Mouse (Mus musculus) CD8-positive naive resting alpha-beta T cell, adult 2 months (primary cell): ENCODE measurements around the gene Timm22.

Source experiments
- DNase-seq, 2 experiments: peaks; one replicate each; pipeline ENCODE4 v3.0.0; 2022; ENCODE audit warnings: low read depth in 2 of 2, low spot score in 2 of 2

Timm22 gene

DNA sequence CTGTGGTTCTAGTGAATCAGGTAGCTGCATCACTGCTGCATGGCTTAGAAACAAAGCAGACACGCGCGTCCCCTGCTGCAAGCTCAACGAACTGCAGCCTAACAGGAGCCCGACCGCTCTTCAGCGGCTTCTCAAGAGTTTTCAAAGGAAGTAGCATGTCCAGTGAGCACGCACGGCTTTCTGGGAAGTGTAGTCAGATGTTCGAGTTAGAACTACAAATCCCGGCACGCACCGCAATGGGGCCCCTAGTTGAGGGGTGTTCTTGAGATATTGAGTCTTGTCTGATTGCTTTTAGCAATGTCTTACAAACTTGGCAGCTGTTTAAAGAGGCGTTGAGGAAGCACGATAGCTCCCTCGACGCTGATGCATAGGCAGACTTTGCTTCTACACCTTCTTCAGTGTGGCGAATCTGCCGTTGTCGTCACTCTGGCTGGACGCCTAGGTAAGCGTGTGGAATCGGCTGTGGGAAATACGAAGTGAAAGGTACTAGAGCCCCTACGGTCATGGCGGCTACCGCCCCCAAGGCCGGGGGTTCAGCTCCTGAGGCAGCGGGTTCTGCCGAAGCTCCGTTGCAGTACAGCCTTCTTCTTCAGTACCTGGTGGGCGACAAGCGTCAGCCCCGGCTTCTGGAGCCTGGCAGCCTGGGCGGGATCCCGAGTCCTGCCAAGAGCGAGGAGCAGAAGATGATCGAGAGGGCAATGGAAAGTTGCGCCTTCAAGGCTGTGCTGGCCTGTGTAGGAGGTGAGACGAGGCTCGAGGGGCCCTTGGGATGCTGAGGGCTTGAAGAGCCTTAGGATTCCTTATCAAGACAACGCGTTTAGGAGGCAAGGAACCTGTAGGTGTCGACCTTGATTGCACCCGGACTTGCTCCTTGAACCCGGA, at the start of gene Timm22:
Timm22 (plus strand) TSS at position 251 of the 882 bp plus-strand sequence.
- DNase-seq: peak; percentile 97 to 99

DNA sequence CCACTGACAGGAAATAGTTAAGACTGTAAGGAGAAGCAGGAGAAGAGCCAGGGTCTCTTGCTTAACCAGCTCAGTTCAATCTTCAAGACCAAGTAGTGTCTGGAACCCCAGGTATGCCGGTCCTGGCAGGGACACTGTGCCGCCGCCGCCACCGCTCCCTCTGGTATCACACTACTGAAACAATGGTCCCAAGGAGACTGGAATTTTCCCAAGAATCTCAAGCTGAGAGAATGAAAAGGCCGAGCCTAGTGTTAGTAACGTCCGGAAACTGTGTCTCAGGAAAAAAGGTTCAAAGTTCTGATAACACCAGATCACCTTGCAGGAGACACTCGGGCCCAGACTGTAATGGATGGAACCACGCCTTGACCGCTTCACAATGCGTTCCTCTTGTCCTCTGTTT, 49.3 kb upstream of the Timm22 start:
- no peak for DNase-seq

DNA sequence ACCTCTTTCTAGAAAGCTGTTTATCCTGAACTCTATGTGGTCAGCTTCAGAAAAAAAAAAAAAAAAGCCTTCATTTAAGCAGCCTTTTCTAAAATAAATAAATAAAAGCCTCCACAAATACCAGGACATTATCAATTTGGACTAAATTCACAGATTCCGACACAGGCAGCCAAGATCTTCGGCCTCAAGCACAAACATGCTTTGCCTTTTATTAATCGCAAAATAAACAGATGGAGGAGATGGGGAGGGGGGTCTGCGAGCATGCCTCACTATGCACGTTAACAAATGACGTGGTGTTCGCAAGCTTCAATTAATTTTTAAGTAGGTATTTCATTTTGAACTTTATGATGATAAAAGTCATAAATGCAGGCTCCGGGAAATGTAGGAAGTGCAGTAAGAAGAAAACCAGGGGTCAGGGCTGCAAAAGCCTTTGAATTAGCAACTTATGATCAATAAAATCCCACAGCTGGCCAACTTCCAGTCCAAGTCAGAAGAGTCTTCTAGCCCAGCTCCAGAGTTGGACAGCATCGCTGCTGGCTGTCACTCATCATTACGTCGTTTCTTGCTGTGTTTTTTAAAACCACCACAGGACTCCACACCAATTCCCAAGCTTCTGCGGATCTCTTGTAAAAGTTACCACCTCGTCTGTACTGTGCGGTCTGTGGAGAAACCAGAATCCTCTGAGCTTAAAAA, 48.0 kb upstream of the Timm22 start:
- no peak for DNase-seq

DNA sequence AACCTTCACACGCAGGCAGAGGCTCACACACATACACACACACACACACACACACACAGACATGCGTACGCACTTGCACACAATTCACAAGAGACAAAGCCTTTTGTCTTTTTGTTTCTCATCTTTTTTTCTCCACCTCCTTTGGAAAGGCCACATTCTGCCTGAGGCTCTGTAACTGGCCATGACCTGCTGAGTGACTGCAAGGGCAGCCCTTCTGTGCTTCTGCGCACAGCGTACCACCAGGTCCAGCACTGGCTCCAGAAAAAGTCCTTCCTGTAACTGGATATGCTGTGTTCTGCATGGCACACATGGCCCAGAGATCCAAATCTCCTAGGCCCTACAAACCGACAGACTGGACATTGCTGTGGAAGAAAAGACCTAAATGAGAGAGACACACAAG, 46.5 kb upstream of the Timm22 start:
- DNase-seq: no peak

DNA sequence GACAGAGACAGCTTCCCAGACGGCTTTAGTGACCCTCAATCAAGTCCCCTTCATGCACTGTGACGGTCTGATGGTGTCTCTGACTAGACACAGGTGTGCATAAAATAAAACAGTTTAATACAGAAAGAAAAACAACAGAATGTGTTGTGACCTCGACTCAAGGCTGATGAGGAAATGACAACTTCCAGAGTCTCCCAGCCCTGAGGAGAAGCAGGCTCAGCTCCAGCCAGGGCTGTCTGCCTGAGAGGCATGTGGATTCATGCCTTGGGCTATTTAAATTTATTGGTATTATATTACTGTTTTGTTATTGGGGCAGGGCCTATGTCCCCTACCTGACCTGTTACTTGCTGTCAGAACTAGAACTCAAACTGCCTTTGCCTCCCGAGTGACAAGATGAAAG, 45.3 kb upstream of the Timm22 start:
- DNase-seq: no peak

DNA sequence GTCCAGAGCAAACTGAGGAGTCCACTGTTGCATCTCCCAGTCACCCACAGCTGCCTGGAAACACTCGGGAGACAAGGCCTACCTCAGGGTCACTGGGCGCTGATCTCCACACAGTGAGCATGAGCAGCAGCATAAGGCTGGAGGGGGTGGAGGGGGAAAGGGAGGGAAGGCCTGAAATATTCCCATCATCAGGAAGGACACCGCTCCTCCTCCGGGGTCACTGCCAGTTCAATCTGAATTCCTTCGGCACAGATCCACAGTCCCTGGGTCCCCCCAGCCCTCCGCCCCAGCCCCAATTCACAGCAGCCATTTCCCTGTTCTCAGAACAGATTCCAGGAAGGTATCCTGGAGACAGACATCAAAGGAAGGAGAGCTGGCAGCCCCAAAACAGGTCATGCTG, 43.6 kb upstream of the Timm22 start:
- DNase-seq: no peak

DNA sequence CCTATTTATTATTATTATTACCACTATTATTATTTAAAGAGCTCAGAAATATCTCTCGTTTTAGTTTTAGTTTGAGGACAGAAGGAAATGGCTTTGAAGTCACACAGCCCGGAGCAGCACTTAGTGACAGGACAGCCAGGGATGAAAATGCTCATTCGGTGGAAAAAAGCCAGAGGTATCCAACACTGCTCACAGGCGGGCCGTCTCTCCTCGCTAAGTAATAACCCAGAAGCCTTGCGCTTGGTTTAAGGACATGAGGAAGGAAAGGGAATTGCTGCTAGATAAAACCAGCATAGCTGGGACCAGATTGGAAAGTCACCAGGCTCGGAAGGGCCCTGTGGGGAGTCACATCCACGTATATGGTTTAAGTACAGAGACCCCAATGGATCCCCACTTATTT, 43.1 kb upstream of the Timm22 start:
- DNase-seq: no peak

DNA sequence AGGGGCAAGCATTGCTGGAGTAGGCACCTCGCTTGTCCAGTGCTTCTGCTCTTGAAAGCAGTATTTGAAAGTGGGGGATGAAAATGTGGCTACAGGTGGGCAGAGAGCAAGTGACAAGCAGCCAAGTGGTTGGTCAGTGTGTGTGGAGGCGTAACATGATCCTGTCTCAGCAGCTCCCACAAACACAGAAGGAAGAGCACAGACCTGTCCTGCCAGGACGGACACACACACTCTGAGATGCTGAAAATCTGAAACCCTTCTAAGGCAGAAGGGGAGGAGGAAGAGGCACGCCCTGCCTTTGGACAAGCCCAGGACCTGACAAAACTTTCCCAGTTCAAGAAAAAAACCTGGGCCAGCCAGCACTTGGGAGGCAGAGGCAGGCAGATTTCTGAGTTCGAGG, 42.7 kb upstream of the Timm22 start:
- no peak for DNase-seq

DNA sequence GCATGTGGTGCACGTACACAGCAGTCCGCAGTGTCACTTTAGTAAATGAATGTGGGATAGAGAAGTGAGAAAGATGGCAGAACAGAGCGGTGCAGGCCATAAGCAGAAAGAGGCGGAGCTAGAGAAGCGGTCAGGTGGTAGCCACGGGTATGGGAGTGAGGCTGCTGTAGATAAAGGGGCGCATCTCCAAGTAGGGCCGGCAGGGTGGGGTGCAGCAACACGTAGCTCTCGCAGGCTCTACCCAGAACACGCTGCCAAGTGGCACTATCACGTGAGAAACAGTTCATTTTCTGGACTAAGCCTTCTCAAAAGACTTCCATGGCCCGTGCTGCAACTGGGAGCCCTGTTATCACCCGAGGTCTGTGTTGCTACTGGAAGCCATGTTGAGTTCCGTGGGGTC, 40.0 kb upstream of the Timm22 start:
- DNase-seq: no peak

DNA sequence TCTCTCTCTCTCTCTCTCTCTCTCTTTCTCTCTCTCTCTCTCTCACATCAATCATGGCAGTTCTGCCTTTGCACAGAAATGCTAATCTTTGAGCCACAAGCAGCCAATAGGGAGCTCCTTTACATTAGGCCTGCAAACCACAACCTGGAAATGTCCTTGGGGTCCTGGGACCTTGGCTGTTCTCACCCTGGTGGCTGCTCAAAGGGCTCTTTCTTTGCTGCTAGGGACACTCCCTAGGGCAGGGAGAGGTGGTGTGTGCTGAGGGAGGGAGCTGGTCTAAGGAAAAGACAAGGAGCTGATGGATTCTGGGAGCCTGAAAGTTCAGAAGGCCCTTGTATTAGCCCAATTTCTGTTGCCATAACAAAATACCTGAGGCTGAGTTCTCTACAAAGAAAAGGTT, 36.3 kb upstream of the Timm22 start:
- DNase-seq: no peak

DNA sequence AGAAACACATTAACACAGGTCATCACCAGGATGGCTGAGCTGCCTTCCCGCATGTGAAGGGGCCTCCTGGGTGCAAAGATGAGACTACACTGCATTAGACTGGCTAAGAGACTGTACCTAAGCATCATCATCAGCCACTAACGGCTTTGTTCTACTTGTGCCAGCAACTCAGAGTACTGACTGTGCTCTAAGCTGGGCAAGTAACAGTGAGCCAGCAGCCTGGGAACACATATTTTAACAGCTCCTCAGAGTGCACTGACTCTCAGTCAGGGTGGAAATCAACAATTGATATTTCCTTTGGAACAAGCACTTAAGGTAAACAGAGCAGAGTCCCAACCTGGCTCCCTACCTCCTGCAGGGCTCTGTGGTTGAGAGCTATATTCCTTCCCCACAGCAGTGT, 34.6 kb upstream of the Timm22 start:
- DNase-seq: no peak

DNA sequence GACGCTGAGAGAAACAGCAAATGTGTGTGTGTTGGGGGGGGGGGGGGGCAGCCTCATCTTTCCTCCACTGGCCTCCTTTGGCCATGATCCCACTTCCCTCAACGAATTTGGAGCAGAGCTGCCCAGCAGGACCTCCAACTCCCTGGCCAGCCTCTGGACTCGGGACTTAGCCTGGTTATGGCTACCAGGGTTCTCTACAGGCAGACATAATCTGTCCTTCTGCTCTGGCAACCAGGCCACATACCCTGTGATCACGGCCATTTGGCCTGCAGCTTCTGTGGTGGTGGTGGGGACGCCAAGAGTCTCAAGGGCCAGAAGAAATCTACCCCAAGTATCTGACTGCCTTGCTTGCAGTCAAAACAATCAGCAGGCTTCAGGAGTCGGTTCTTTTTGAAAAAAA, 34.2 kb upstream of the Timm22 start:
- DNase-seq: no peak

DNA sequence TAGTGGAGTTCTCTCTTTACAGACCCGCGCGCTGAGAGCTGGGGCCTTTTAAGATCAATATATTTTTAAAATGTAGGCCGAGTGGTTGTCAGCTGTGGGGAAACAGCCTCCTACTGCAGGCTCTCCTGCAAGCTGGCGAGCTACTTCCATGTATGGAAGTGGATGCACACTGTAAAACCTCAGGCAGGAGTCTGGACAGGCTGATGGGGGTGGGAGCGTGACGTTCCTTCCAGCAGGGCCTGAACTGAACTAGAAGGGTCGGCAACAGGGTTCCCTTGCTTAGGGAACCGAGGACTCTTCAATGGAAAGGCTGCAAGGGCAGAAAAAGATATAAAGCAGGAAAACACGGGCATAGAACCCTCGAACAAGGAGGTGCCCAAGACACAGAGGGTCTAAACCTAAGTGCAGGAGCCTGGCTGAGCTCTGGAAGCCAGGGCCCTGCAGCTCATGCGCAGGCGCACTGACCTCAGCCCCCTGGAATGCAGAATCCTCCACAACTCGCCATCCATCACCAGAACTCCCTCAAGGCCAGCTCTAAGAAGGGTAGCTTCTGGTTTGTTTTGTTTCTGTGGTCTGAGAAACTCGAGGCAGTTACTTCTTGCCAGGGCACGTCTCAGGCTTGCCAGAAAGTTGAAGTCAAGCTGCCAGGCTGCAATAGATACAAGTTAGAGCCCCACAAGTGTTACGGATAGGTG, 32.1 kb upstream of the Timm22 start:
- no peak for DNase-seq

DNA sequence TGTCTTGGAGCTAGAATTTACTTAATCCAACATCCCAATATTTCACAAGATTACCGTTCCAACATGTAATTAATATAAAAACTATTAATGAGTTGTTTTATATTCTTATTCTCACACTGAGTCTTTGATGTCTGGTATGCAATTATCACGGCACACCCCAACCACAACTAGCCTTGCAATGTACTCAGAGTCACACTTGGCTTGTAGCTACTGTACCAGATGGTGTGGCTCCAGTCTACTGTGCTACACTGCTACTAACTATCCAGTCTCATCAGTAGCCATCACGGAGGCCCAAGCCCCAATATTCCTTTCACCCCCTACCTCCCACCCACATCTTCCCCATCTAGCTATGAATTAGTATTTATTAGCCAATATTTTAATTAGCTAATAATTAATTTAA, 30.3 kb upstream of the Timm22 start:
- no peak for DNase-seq

DNA sequence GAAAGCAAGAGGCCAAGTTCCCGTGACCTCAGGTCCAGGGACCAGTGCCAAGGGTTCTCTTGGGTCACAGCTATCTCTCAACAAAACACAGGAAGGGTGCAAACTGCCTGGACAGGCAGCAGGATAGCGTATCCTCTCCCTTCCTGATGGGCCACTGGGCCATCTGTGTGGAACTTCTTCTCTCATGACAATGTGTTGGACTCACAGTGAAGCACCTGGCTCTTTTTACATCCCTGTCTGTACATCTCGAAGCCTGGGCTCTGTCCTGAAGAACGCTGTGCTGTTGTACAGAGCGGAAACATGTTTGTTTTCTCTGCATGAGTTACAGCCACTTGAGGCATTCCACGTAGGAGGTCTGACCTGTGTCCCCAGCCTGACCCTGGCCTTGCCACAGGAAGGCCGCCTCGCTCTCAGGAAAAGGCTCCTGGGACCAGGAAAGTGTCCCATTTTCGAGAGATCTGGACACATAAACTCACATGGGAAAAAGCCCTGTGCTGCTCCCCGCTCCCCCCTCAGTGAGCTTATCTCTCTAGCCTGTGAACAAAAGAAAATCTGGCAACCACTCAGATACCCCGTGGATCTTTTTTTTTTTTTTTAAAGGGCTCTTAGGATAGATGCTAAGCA, 26.7 kb upstream of the Timm22 start:
- no peak for DNase-seq

DNA sequence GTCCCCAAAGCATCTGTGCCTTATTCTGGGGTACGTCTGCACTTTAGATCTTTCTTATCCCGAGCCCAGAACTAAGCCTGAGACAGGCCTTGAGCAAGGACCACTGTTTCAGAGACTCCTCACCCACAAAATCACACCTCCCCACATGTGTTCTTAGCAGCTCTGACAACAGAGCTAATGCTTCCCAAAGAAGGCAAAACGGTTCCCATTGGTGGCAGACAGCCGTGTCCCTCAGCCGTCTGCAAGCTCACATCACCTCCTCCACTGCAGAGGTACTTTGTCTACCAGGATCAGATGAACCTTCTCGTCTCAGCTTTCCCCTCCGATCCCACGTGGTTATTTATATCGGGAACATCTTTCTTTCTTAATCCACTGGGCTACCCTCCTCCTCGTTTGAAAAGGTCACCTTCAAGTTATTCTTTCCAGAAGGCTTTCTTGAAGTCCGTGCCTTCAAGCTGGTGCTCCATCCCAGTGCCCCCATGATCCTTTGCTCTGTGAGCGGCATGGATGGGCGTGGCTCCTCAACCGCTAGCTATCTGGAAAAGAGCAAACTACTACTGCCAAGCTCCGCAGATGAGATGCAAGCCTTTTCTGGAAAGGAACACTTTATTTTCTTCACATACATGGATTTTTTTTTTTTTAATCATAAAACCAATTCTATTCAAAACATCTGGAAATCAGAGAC, 25.4 kb upstream of the Timm22 start:
- DNase-seq: no peak

DNA sequence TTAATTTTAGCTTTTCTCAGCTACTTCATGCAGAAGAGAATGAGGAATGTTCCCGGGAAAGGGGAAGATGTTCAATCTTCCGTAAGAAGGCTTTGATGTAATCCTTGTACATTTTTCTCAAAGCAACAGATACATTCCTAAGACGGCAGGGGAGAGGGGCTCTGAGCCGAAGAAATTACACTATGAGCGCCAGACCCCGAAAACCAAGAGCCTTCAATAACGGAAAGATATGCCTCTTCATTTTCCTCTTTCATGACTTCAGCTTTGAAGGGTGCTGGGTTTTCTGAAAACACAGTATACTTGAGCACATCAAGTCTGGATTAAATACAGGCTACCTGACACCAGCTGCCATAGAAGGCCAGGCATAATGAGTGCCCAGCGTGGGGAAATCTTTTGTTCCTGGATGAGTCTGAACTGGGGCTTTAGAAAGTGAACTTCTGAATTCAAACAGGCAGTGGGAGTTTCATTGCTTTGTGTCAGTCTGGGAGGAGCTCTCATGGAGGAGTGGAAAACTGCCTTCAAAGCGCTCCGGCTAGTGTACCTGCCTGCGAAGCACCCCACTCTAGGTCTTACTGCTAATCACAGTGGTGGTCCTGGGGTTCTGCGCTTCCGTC, 23.9 kb upstream of the Timm22 start:
- no peak for DNase-seq

DNA sequence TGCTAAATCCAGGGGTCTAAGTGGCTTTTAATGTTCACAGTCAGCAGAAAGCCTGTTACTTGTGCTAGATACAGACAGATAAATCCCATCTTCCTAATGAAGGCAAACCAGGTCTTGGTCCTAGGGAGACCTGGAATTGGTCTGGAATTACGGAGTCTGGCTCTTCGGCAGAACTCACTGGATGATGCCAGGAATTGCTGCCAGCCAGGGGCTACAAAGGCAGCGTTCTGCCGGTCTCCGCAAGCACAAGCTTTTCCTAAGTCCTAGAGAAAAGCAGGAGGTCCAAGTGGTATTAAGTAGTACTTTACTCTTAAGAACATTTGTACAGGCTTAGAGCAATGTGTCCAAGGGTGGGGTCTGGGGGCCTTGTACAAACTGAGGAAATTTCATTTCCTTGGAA, 22.4 kb upstream of the Timm22 start:
- DNase-seq: no peak

DNA sequence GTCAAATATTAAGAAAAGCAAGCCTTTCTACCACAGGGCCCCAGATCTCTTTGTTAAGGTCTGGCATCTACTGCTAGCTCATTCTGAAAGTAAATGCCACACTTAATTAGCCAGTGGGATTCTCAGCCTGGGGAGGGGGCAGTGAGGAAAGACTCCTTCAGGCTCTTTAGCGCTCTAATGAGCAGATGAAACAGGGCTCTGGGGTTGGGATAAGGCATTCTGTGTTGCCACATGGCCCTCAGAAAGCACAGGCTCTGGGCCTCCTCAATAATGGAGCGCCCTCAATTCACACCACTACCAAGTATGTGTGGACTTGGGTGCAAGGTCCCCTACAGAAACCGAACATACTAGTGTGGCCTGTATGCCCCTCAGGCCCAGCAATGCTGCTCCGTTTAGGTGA, 21.7 kb upstream of the Timm22 start:
- DNase-seq: no peak

DNA sequence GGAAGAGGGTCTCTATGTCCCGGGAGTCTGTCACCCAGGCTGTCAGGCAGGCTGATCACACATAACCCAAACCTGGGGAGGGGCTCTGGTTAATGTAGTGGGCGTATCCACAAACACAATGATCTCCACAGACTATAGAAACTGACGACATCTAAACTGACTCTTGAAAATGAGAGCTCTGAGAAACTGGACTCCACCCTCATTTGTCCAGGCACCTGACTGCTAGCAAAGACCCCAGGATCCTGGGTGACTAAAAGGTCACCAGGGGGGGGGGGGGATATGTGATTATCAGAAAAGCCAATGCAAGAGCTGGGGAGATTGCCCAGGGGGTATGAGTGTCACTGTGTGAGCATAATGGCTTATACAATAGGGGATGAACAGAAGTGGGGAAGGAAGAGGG, 21.0 kb upstream of the Timm22 start:
- DNase-seq: no peak

DNA sequence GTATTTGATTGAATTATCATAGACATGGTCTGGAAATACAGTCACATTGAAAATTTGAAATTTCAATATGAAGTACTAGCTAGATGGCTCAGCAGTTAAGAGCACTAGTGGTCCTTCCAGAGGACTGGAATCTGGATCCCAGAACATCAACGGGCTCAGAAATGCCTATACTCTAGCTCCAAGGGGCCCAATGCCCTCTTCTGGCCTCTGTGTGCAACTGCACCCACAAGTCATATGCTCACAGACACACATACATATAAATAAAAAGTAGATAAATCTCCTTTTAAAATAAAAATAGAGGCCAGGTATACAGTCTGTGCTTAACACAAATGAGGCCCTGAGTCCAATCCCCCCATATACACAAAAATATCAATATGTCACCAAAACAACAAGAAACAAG, 19.7 kb upstream of the Timm22 start:
- no peak for DNase-seq
